Mouse (Mus musculus) cerebellum, postnatal 36 days (tissue): ENCODE measurements at regions not wholly inside any gene's neighbourhood (a gene's known extent, or its start where the extent isn't known, plus 50 kb on each side); places are given as distances from the start of the nearest gene placed in this dataset.

Source experiments
- DNase-seq, 2 experiments: peaks; one replicate each; pipeline ENCODE4 v3.0.0; 2021 to 2022; ENCODE audit warnings: mixed read lengths in 2 of 2

GRCm38 (mm10) chr8:103823541-103823940, 277.9 kb upstream of the Cdh5 start:
- DNase-seq = no peak

GRCm38 (mm10) chr8:103824747-103825146, 276.7 kb upstream of the Cdh5 start:
- DNase-seq = no peak

- no peak for DNase-seq
These were observed 276.1 kb upstream of the Cdh5 start for GRCm38 (mm10) chr8:103825289-103825688.

- no peak for DNase-seq
These were observed 271.0 kb upstream of the Cdh5 start for GRCm38 (mm10) chr8:103830416-103830815.

GRCm38 (mm10) chr8:103839990-103840389, 261.4 kb upstream of the Cdh5 start:
- no peak for DNase-seq

- no peak for DNase-seq
These were observed 255.5 kb upstream of the Cdh5 start for GRCm38 (mm10) chr8:103845964-103846363.

- DNase-seq = no peak
These were observed 254.9 kb upstream of the Cdh5 start for GRCm38 (mm10) chr8:103846382-103846976.

- DNase-seq = no peak
These were observed 251.6 kb upstream of the Cdh5 start for GRCm38 (mm10) chr8:103849785-103850184.

GRCm38 (mm10) chr8:103851286-103851685, 250.1 kb upstream of the Cdh5 start:
- DNase-seq = no peak

GRCm38 (mm10) chr8:103853048-103853447, 248.4 kb upstream of the Cdh5 start:
- no peak for DNase-seq

- no peak for DNase-seq
These were observed 246.1 kb upstream of the Cdh5 start for GRCm38 (mm10) chr8:103855291-103855690.

GRCm38 (mm10) chr8:103859130-103859529, 242.3 kb upstream of the Cdh5 start:
- no peak for DNase-seq

GRCm38 (mm10) chr8:103873598-103874502, 227.6 kb upstream of the Cdh5 start:
- DNase-seq = peak; percentile 13 to 21

- no peak for DNase-seq
These were observed 226.9 kb upstream of the Cdh5 start for GRCm38 (mm10) chr8:103874506-103874905.

GRCm38 (mm10) chr8:103879505-103879904, 221.9 kb upstream of the Cdh5 start:
- DNase-seq = no peak

- DNase-seq = no peak
These were observed 220.8 kb upstream of the Cdh5 start for GRCm38 (mm10) chr8:103880431-103881145.

- DNase-seq = no peak
These were observed 220.3 kb upstream of the Cdh5 start for GRCm38 (mm10) chr8:103881146-103881486.

GRCm38 (mm10) chr8:103884873-103885780, 216.3 kb upstream of the Cdh5 start:
- no peak for DNase-seq

GRCm38 (mm10) chr8:103894589-103894988, 206.8 kb upstream of the Cdh5 start:
- DNase-seq = no peak

GRCm38 (mm10) chr8:103895132-103895531, 206.3 kb upstream of the Cdh5 start:
- DNase-seq = no peak

- no peak for DNase-seq
These were observed 204.0 kb upstream of the Cdh5 start for GRCm38 (mm10) chr8:103897463-103897862.

- no peak for DNase-seq
These were observed 198.9 kb upstream of the Cdh5 start for GRCm38 (mm10) chr8:103902516-103902915.

GRCm38 (mm10) chr8:103903635-103904034, 197.8 kb upstream of the Cdh5 start:
- DNase-seq = no peak
